Mouse (Mus musculus): ENCODE measurements around the gene Ptprg.
"Not testable (repeated sequence)": the region's sequence is repeated elsewhere in the genome, so short reads cannot be mapped to it uniquely, and the experiment has no call there.

Ptprg gene

DNA sequence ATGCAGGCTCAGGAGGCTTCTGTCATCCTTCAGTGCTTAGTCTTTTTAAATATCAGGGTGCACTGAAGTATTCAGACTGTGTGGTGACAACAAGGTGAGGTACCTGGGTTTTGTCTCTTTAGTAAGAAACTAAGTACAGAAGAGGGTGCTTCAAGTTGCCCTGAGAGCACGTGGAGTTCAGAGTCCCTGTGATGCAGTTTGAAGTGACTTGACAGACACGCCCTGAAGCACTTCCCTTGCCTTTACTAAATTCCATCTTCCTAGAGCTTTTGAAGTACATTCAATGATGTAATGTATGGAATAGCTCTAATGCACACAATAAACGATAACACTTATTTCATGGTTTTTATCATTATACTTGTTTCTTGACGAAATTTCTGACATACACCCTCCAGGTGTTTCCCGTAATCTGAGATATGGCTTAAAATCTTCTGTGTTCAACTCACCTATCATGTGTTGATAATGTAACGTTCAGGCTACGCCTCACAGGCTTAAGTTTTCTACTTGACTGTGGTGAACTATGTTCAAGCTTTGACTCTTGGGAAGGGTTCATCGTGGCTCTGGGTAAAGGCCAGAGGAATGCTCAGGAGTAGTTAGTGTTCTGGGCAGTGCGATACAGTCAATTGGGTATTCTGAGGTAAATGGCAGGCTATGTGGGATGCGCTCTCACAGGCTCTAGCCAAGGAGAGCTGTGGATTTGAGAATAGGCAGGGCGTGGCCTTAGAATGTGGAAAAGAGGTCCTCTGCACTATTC lies 483.4 kb downstream of the Ptprg start:
- no peak for DNase-seq (ENCODE audit: extremely low spot score, low spot score)

- no peak for DNase-seq (ENCODE audit: extremely low spot score, low spot score)
Observed at GRCm38 (mm10) chr14:12039743-12040142, 486.4 kb downstream of the Ptprg start.

GRCm38 (mm10) chr14:12041566-12041965 lies 488.2 kb downstream of the Ptprg start:
- no peak for DNase-seq (ENCODE audit: extremely low spot score, low spot score)

- no peak for DNase-seq (ENCODE audit: extremely low spot score, low spot score)
Observed at GRCm38 (mm10) chr14:12046226-12046882, 493.0 kb downstream of the Ptprg start.

DNA sequence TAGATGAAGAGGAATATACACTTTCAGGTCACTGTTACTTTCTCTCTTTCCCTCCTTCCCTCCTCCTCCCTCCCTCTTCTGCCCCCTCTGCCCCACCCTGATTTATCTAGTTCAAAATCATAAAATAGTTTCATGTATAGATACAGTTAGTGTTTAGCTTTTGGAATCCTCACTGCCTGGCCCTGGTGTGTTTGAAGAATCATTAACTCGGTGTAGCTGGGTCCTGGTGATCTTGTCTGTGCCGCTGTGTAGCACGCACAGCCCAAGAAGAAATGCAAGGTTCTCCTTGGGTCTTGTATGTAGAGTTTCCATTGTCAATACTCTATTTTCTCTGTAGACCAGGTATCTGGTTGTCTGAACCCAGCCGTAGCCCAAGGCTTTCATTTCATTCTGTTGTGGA lies 494.3 kb downstream of the Ptprg start:
- no peak for DNase-seq (ENCODE audit: extremely low spot score, low spot score)

DNA sequence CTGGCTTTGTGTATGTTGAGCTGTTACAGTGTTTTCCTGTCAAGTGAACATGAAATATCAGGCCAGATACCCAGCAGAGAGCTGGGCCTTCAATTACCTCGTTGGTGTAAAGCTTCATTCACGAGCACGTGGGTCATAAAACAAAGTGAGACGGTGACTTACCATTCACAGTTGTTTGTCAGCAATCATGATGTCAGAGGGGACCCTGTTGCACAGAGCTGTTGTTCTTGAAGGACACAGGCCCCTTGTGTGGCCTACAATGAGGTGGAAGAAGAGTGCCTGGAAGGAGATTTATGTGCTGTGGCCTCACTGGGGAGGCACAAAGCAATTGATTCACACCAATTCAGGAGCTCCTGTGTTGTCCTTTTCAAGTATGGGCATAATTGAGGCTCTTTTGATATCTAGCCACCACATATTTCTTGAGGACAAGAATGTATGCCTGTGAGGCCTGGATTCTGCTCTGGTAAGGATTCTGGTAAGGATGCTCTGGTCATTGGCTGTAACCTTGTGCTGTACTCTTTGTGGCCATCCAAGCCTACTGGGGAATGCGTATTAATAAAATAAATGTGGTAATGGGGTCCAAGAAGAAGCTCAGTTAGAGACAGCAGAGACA lies 503.7 kb downstream of the Ptprg start:
- DNase-seq (ENCODE audit: extremely low spot score, low spot score): no peak

GRCm38 (mm10) chr14:12057856-12058255 lies 504.5 kb downstream of the Ptprg start:
- no peak for DNase-seq (ENCODE audit: extremely low spot score, low spot score)

DNA sequence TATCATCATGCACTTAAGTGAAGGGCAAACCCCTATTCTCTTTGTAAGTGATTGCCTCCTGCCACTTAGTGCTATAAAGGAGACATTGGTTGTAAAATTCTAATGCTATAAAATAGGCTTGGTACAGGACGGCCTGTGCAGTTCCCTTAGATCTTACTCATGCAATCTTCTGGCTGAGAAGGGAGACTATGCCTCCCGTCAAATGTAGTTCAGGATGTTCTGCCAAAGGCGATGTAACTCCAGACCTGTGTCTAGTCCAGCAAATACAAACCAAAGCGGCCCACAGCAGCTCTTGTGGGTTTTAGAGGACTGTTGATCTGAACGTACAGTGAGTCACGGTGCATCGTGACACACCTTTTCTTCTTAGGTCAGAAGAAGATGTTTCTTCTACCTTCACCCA lies 505.8 kb downstream of the Ptprg start:
- no peak for DNase-seq (ENCODE audit: extremely low spot score, low spot score)

- not testable (repeated sequence) for DNase-seq (ENCODE audit: extremely low spot score, low spot score)
Observed at GRCm38 (mm10) chr14:12061313-12061712, 508.0 kb downstream of the Ptprg start.

DNA sequence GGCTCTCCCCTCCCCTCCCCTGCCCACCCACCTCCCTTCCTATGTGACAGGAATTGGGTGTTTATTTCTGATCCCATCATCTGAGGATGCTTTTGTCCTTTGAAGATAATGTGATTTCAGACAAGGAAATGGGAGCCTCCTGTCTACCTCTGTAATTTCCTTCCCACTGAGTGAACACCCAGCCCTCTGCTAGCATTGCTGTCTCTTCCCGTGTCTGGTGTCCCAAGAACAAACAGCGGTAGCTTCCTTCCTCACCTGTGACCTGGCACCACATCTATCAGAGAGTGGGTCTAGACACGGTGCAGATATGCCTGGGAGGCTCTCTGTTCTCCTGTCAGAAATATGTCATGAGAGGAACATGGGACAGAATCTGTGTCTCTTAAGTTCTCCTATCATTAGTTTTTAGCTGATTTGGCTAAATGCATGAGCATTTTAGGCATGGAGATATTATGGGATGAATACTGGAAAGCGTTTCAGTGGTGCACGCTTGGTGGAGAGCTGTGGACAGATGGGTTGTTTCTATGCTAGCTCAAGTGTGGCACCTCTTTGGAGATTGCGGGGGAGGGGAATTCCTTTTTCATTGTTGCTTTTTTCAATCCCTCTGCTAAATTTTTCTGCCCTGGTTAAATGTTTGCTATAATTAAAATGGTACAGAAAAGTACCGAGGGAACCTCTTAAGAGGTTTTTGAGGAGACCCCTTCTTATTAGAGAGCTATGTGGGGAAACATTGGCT lies 509.5 kb downstream of the Ptprg start:
- DNase-seq (ENCODE audit: extremely low spot score, low spot score): no peak

DNA sequence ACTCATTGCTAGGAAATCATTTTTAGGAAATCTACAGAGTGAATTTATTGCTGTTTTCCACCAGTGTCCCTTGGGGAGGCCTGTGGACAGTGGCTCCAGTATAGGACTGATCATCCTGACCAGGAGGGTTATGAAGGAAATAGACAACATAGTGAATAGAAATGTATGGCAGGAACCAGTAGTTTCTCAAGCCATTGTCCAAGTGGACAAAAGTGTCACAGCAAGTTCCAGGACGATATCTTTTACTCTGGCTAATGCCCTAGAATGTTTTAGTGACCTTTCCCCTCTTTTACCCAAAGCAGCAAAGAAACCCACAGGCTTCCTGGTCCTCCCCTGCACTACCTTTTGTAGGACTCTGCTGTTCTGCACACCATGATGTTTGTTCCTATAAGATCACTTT lies 511.7 kb downstream of the Ptprg start:
- DNase-seq (ENCODE audit: extremely low spot score, low spot score): no peak

DNA sequence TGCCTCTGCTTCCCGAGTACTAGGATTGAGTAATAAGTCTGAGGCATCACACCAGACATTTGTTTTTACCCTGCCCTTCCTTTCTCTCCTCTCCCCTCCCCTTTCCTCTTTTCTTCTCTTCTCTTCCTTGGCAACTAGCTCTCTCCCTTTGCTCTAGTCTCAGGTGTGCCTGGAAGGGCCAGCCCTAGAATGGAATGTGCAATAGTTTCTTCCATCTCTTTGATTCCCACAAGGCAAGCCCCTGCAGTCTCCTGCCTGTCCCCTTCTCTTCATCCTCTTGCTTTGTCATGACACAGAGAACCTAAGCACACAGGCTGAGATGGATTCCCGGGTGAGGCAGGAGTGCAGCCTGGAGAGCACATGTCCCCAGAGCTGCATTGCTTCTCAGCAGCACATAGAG lies 512.4 kb downstream of the Ptprg start:
- no peak for DNase-seq (ENCODE audit: extremely low spot score, low spot score)

GRCm38 (mm10) chr14:12069707-12070106 lies 516.4 kb downstream of the Ptprg start:
- DNase-seq (ENCODE audit: extremely low spot score, low spot score): no peak

DNA sequence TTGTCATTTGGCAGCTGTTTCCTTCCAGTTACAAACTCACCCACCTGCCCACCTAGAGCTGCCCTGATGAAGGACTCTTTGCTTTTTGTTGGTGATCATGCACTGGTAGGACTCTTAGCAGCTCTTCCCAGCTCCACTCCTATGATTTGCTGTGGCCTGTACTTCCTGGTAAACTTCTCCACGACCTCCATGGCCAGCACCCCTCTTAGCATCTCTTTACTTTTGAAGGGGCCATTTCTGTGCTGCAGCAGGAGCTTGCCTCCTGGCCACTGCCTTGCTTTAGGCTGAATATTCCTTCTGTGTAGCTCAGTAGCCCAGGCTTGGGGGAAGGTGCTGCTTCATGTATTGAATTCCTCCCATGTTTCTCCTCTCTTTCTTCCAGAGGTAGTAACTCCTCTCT lies 517.0 kb downstream of the Ptprg start:
- DNase-seq (ENCODE audit: extremely low spot score, low spot score): no peak

DNA sequence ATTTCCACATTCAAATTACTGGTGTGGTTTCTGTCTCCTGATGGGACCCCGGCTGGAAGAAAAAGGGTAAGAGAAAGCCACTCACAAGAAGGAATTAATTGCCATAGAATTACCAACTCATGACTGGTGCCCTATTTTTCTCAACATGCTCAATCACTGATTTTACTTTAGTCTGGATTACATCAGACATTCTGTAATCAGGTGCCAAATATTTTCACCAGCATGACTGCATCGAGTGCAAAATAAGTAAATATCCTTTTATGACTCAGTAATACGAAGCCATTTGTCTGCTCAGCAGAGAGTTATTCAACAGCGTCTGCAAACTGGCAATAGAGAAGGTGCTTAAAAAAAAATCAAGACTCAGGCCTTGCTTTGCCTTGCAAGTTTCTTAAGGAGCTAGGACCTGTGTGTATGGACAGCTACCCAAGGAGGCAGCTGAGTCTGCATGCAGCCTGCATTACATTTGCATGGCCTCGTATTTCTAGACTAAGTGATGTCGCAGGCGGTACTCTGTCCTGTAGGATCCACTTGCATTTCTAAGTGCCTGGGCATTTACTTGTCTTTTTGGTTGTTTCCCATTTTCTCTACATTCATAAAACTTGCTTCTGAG lies 517.6 kb downstream of the Ptprg start:
- no peak for DNase-seq (ENCODE audit: extremely low spot score, low spot score)

DNA sequence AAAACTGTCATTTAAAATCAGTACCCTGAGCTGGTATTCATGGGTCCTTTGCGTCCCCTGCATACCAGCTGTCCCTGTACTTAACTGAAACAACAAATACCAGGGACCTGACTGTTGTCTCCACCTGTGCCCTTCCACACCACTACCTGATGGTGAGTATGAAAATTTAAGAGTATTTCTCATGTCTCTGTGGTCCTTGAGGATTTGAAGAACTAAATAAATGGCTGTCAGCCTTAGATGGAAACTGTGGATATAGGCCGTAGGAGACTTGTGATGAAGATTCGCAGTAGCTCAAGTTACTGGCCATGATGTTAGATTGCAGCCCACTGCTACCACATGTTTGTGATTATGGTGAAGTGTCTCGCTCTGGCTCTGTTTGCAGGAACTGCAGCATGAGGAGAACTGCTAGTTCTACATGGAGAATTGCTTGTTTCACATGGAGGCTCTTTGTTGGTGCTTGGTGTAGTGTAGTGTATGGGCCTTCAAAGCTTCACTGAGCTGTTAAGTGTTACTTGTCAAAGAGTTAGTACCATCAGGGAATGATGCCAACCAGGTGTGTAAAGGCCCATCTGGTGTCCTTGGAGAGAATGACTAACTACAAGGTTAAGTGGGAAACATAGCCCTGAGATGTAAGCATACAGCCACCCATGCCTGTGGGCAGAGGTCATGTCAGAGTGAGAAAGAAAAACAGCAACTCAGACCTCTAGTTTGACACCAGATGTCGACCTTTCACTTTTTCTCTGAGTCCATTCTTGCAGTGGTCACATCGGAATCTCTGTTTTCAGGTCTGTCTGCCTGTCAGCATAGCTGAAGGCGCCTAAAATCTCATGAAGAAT lies 518.9 kb downstream of the Ptprg start:
- no peak for DNase-seq (ENCODE audit: extremely low spot score, low spot score)

GRCm38 (mm10) chr14:12073408-12074107 lies 520.2 kb downstream of the Ptprg start:
- no peak for DNase-seq (ENCODE audit: extremely low spot score, low spot score)

- DNase-seq (ENCODE audit: extremely low spot score, low spot score): no peak
Observed at GRCm38 (mm10) chr14:12077193-12077592, 523.9 kb downstream of the Ptprg start.

GRCm38 (mm10) chr14:12079250-12079649 lies 525.9 kb downstream of the Ptprg start:
- no peak for DNase-seq (ENCODE audit: extremely low spot score, low spot score)

DNA sequence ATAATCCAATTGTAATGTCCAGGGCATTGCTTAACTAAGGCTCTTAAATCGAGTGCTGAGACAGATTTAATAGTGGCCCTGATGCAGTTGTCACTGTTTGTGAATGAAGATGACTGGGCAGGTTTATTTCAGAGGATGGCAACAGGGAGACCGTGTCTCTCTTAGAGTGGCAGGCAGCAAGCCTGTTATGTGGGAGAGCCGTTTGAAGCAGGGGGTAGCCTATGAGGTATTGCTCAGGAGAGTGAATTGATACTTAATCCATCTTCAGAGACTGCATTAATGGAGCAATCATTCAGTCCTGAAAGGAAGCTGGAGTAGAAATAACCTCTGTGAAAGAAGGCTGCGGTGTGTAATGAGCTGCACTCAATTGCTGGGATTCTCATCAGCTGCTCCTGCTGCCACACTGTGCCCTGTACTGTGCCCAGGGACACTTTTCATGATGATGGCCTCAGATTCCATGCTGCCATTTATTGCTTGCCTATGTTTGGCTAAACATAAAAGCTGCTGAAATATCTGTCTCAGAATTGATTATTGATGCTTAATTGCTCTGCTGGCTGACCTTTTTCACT lies 526.6 kb downstream of the Ptprg start:
- DNase-seq (ENCODE audit: extremely low spot score, low spot score): no peak

Measured in neural tube, embryonic 10.5 days (tissue).